Mouse (Mus musculus) fat pad, adult 2 months (tissue): ENCODE data around the gene Zfp810.

Experiments
- DNase-seq: peaks from one replicate; pipeline ENCODE4 v3.0.0-alpha.2; 2011; ENCODE audit warnings: low read depth, low spot score; ENCODE audit errors: extremely low read depth

Zfp810 gene

DNA sequence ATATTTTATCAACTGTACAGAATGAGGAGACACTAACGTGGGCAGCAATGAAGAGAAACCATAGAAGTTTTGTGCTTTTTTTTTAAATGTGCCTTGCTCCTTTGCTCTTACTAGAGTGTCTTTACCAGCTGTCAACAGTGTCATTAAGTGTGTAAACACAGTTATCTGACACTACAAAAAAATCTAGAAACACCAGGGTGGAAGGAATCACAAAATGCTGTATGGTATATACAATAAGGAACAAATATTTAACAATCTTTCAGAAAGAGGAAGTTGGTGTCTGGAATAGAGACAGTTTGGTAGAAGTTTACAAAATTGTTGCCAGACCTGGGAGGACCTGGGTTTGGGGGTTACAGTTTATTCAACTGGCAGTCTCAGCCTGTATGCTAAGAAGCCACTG is 45.9 kb downstream of the Zfp810 start:
- DNase-seq: no peak

DNA sequence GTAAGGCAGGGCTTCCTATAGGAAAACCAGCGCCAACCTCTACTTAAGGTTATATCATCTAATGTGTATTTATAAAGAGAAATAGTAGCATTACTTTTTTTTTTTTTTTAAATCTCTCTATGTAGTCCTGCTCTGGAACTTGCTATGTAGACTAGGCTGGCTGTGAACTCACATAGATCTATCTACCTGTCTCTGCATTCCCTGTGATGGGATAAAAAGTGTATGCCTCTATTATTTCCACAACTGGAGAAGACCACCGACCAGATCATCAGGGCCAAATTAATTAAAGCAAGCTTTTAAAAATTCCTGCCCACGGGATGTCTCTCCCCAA is 47.4 kb downstream of the Zfp810 start:
- no peak for DNase-seq

DNA sequence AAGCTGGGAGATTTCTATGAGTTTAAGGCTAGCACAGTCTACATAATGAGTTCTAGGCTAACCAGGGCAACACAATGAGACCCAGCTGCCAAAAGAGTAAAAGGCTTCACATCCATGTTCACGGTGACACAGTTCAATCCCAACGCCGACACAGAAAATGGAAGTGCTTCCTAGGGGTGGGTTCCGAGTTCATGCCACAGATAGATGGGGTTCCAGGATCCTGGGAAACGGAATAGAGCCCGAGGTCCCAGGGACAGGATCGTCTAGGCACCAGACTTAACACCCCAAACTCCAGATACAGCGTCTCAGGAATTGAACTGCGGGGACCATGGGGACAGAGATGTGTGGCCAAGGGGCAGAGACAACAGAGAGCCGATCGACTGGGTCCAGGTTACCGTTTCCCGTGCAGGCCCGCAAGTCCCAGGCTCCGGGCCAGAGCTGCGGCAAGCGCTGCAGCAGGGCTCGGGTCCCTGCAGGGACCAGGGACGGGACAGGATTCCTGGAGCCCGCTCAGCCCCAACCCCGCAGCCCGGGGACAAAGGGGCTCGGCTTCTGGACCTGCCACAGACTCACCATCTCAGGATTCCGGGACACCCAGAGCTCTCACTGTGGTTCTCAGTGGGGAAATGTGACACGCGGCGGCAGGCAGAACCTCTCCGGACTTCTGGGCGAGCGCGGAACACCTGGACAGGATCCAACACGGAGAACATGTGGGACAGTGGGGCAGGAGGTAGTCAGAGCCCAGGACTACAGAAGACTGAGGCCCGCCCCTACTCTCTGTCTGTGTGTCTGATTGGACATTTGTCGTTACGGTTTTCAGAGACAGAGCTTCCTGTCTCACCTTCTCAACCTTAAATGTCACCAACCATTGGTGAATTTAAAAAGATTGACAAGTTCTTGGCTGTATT is 48.0 kb downstream of the Zfp810 start, which contains the start of gene Zfp599:
Gene Zfp599 (minus strand): TSS at position 712 of the 908 bp plus-strand sequence.
- peak; percentile 55 for DNase-seq

DNA sequence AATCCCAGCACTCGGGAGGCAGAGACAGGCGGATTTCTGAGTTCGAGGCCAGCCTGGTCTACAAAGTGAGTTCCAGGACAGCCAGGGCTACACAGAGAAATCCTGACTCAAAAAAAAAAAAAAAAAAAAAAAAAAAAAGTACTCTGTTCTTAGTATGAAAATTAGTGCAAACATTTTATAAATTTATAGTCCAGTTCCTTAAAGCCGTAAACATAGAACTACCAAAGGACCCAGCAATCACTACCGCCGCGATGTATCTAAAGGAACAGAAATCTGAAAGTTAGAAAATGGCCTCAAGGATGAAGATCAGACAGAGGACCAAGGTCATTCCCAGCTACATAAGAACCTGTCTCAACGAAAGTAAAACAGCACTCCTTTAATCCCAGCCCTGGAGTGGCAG is 48.7 kb downstream of the Zfp810 start:
- DNase-seq: no peak

DNA sequence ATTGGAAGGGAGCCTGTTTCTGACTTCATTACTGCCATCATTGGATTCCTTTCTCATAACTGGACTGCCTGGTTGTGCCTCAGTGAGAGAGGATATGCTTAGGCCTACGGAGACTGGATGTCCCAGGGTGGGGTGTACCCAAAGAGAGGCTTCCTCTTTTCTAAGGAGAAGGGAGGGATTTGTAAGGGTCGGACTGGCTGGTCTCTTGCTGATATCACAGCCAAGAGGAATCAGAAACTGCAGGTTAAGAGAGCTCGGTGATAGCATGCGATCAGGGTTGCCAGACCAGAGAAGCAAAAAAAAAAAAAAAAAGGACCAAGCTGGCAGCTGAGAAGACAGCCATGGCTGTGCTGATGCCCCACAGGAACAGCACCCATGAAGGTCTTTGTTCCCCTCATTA is 50.9 kb downstream of the Zfp810 start:
- no peak for DNase-seq

DNA sequence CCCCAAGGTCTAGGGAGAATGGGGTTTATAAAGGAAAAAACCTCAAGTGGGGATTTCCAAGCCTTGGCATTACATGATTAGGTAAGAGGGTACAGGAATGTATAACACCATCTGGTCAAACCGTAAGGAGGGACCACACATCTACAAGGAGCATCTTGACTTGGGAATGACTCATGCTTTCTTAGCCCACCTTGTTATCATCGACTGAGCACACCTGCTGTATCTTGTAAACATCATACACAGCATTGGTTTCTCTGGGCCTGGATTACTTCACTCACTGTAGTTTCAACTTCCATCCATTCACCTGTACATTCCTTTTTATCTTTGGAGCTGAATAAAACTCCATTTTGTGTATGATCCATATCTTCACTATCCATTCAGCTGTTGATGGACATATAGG is 63.2 kb downstream of the Zfp810 start:
- DNase-seq: no peak

DNA sequence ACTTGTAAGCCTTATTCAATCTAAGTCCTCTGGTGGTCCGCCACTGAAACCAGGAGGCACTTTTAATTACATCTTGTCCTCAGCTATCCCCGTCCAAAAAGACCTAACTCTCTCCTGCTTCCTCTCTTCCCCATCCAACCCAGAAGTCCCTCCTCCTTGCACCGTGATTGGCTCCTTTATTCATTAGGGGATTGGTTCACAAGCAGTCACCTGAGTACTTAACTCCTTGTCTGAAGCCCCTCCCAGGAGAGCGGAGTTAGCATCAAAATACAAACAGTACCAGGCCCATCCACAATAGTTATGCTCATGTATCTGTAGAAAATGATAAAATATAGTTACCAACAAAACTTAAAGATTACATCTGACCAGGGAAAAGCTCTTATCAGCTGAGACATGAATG is 67.4 kb downstream of the Zfp810 start:
- DNase-seq: no peak

DNA sequence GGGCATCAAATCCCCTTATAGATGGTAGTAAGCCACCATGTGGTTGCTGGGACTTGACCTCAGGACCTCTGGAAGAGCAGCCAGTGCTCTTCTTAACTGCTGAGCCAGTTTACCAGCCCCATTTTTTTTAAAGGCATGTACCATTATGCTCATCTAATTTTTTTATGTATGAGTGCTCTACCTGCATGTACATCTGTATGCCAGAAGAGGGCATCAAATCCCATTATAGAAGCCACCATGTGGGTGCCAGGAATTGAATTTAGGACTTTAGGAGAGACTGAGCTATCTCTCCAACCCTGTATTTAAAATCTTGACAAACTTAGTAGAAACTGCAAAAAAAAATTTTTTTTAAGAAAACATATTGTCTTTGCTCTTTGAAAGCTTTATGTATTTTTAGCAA is 76.9 kb downstream of the Zfp810 start:
- DNase-seq: no peak

DNA sequence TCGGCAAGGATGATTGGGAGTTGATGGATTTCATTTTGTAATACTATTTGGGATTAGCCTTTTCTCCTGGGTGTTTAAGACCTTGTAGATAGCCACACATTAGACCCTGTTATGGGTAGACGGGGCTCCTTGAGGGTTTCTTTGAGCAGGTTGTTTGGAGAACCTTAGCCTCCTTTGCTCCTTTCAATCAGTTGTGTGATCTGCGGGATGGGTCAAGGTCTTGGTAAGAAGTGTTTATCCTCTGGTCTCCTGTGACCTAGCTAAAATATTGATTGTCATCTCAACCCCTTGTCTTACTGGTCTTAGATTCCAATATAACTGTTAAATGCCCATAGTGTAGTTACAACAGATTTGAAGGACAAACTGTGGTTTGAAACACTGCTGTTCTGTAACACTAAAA is 77.4 kb downstream of the Zfp810 start:
- no peak for DNase-seq

DNA sequence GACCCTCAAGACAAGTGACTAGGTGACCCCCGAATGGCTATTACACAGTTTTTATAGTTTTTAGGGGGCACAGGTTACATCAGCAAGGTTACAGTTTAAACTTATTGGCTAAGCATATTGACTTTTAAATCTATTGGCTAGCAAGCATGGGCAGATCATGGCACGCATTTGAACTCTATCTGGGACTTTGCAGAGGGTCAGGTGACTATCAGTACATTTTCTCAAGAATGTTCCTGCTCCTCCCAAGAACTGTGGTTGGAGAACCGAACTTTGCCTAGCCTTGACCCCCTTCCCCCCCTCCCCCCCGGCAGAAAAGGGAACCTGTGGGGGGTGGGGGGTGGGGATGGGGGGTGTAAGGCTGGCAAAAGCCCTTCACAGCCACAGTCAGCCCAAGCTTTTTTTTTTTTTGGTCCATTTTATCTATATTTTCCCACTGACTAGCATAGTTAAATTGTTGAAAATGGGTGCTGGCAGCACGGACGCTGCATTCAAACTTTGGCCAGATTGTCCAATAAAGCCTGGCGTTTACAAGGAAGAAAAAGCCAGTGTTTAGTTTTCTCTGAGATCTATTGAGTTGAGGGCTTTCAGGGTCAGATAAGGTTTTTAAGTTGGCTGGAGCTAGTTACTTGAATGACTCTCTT is 77.9 kb downstream of the Zfp810 start:
- DNase-seq: no peak

DNA sequence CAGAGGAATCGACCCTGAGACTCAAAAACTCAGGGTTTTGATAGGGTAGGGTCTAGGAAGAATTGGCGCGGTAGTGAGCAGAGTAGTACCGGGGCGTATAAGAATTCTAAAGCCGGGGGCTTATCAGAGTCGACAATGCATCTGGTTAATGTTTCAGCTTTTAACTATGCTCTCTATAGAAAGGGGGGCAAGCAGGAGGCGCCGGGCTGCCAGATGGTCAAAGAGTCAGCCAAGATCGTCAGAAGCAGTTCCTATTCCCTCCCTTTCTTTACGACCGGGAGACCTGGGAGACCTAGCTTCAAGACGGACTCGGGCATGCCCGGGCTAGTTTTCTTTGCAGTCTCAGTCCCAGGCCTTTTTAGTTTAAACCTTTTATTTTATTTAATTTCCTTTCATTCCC is 80.6 kb downstream of the Zfp810 start:
- DNase-seq: peak; percentile 79
